Mouse (Mus musculus) neural tube, embryonic 12.5 days (tissue): Measurements from ENCODE around the gene Npepl1. TPM values are rescaled to one million over a fixed set of nuclear protein-coding genes. Genes with fewer than 3 reads are reported as not detected.

ENCODE experiments used
- ATAC-seq: fragments of 200-750 bp; cut with Nextera tagmentation; 2 replicates; pipeline ENCODE4 v1.8.0; 2017; ENCODE audit warnings: low read depth, mild to moderate bottlenecking, moderate TSS enrichment, moderate library complexity; ENCODE audit not compliant: low FRiP score
- H3K27ac ChIP-seq: fragments of 300-500 bp; sonication (generic); 2 replicates; pipeline ENCODE4 v1.5.1; 2016
- H3K27me3 ChIP-seq: fragments of 300-500 bp; sonication (generic); replicated peaks from 2 replicates; pipeline ENCODE4 v1.6.1; 2016; ENCODE audit warnings: mild to moderate bottlenecking
- H3K36me3 ChIP-seq: fragments of 300-500 bp; sonication (generic); 2 replicates; pipeline ENCODE4 v1.6.1; 2016; ENCODE audit warnings: mild to moderate bottlenecking
- H3K4me1 ChIP-seq: fragments of 300-500 bp; sonication (generic); 2 replicates; pipeline ENCODE4 v1.6.1; 2016
- H3K4me2 ChIP-seq: fragments of 300-500 bp; sonication (generic); replicated peaks from 2 replicates; pipeline ENCODE4 v1.6.1; 2016; ENCODE audit warnings: mild to moderate bottlenecking
- H3K4me3 ChIP-seq: fragments of 300-500 bp; sonication (generic); 2 replicates; pipeline ENCODE4 v1.5.1; 2016
- H3K9ac ChIP-seq: fragments of 300-500 bp; sonication (generic); 2 replicates; pipeline ENCODE4 v1.6.1; 2016; ENCODE audit warnings: mild to moderate bottlenecking
- H3K9me3 ChIP-seq: fragments of 300-500 bp; sonication (generic); 2 replicates; pipeline ENCODE4 v1.6.1; 2016; ENCODE audit warnings: mild to moderate bottlenecking
- WGBS: fragments of 180-500 bp; shearing (Covaris S2); methylation state at CpG from one replicate; pipeline ENCODE4 v1.1.7; 2016; 5-methylcytosine and 5-hydroxymethylcytosine counted together
- polyA plus RNA-seq: library from polyadenylated mRNA; unstranded; fragments of >200 nt; fragmentation: Nextera tagmentation; extraction: Ambion mirVana; gene quantifications from 2 replicates; pipeline ENCODE4 v1.2.1, GENCODE M21; 2016

Gene Npepl1
- polyA plus RNA-seq, 1 experiment from 2014 or later, result 30.1 TPM

- 77% methylated on average over 8 of the region's 8 CpGs for WGBS
- no peaks in the 10 kb centered on the region for H3K9me3 ChIP-seq
- H3K4me1 ChIP-seq, result peaks cover 14% of the 10 kb centered on the region
- H3K36me3 ChIP-seq, result no peaks in the 10 kb centered on the region
- H3K4me2 ChIP-seq, result no peak overlapping the region
- no peak for ATAC-seq
- H3K9ac ChIP-seq, result no peak overlapping the region
- no peak overlapping the region for H3K4me3 ChIP-seq
- no peaks in the 10 kb centered on the region for H3K27me3 ChIP-seq
- H3K27ac ChIP-seq, result no peak overlapping the region
Observed at GRCm38 (mm10) chr2:174130468-174131097, 20.4 kb downstream of the Npepl1 start.

- Histone ChIP-seq H3K27ac (no peak overlapping the region), H3K27me3 (no peaks in the 10 kb centered on the region), H3K9ac (no peak overlapping the region), H3K4me3 (no peak overlapping the region), H3K4me2 (no peak overlapping the region), H3K9me3 (no peaks in the 10 kb centered on the region), H3K36me3 (no peaks in the 10 kb centered on the region), H3K4me1 (no peaks in the 10 kb centered on the region)
- no peak for ATAC-seq
- 84% methylated on average over 8 of the region's 8 CpGs for WGBS
Observed at GRCm38 (mm10) chr2:174132413-174132969, 22.3 kb downstream of the Npepl1 start.

GRCm38 (mm10) chr2:174159035-174159434 lies 48.9 kb downstream of the Npepl1 start:
- no peaks in the 10 kb centered on the region for H3K36me3 ChIP-seq

GRCm38 (mm10) chr2:174160461-174160860 lies 50.3 kb downstream of the Npepl1 start:
- Histone ChIP-seq H3K27ac (no peak overlapping the region), H3K36me3 (no peaks in the 10 kb centered on the region), H3K4me1 (no peaks in the 10 kb centered on the region), H3K4me3 (no peak overlapping the region), H3K27me3 (no peaks in the 10 kb centered on the region), H3K4me2 (no peak overlapping the region), H3K9me3 (no peaks in the 10 kb centered on the region), H3K9ac (no peak overlapping the region)
- 86% methylated on average over 3 of the region's 3 CpGs for WGBS
- ATAC-seq, result no peak

More at GRCm38 (mm10) chr2:174159035-174159434, 48.9 kb downstream of the Npepl1 start:
- no peak overlapping the region for H3K4me2 ChIP-seq
- H3K9me3 ChIP-seq, result no peaks in the 10 kb centered on the region
- no peaks in the 10 kb centered on the region for H3K27me3 ChIP-seq
- WGBS, result 92% methylated on average over 10 of the region's 10 CpGs
- H3K4me1 ChIP-seq, result no peaks in the 10 kb centered on the region
- H3K9ac ChIP-seq, result no peak overlapping the region
- H3K27ac ChIP-seq, result no peak overlapping the region
- no peak overlapping the region for H3K4me3 ChIP-seq
- ATAC-seq, result no peak

Other genes with a start within 250 kb of the Npepl1 start
- 11.8 and 13.7 TPM in 2 replicates for gene Stx16, start 34.0 kb upstream of the Npepl1 start, polyA plus RNA-seq
- gene Gnas, start 174.0 kb downstream of the Npepl1 start, polyA plus RNA-seq, result 1,608 and 1,653 TPM in 2 replicates
- gene Gm20721, start 236.4 kb downstream of the Npepl1 start, polyA plus RNA-seq, result 11.6 and 20.7 TPM in 2 replicates